Mouse (Mus musculus): ENCODE results near the gene Cacng2. TPM values are rescaled to one million over a fixed set of nuclear protein-coding genes. Genes with fewer than 3 reads are reported as not detected.
A peak's percentile ranks its signal among the peaks of the same experiment; 100 is the strongest.
"Not testable (repeated sequence)": the region's sequence is repeated elsewhere in the genome, so short reads cannot be mapped to it uniquely, and the experiment has no call there.

Gene Cacng2
- polyA plus RNA-seq, 1 experiment from 2014 or later = 2.4 TPM

GRCm38 (mm10) chr15:78026521-78026920 is 93.3 kb downstream of the Cacng2 start:
- Histone ChIP-seq H3K4me2 (replicated peaks; ENCODE audit: low read depth, low read length) (no peak overlapping the region), H3K27me3 (ENCODE audit: control insufficient read depth, insufficient read depth, low read length) (no peaks in the 10 kb centered on the region), H3K4me1 (replicated peaks; ENCODE audit: control insufficient read depth, insufficient read depth, low read length) (no peaks in the 10 kb centered on the region), H3K9me3 (ENCODE audit: control insufficient read depth, low read length) (no peaks in the 10 kb centered on the region), H3K36me3 (ENCODE audit: control insufficient read depth, insufficient read depth, low read length) (no peaks in the 10 kb centered on the region), H3K27ac (ENCODE audit: low read depth, low read length) (no peak overlapping the region), H3K9ac (ENCODE audit: low read depth, low read length) (no peak overlapping the region), H3K4me3 (ENCODE audit: low read depth, low read length) (no peak overlapping the region)
- no peak for ATAC-seq (ENCODE audit: low FRiP score)
- 88% methylated on average over 6 of the region's 6 CpGs for WGBS
- DNase-seq (ENCODE audit: low spot score) = no peak

- no peak for ATAC-seq (ENCODE audit: low FRiP score)
- Histone ChIP-seq H3K4me3 (ENCODE audit: low read depth, low read length) (no peak overlapping the region), H3K27me3 (ENCODE audit: control insufficient read depth, insufficient read depth, low read length) (no peaks in the 10 kb centered on the region), H3K9ac (ENCODE audit: low read depth, low read length) (no peak overlapping the region), H3K4me1 (replicated peaks; ENCODE audit: control insufficient read depth, insufficient read depth, low read length) (no peaks in the 10 kb centered on the region), H3K9me3 (ENCODE audit: control insufficient read depth, low read length) (no peaks in the 10 kb centered on the region), H3K4me2 (replicated peaks; ENCODE audit: low read depth, low read length) (no peak overlapping the region), H3K27ac (ENCODE audit: low read depth, low read length) (no peak overlapping the region), H3K36me3 (ENCODE audit: control insufficient read depth, insufficient read depth, low read length) (no peaks in the 10 kb centered on the region)
- 80% methylated on average over 4 of the region's 4 CpGs for WGBS
- no peak for DNase-seq (ENCODE audit: low spot score)
Observed at GRCm38 (mm10) chr15:78024211-78024610, 95.6 kb downstream of the Cacng2 start.

- no peaks in the 10 kb centered on the region for H3K9me3 ChIP-seq (ENCODE audit: control insufficient read depth, low read length)
- 92% methylated on average over 1 of the region's 1 CpGs for WGBS
- H3K27ac ChIP-seq (ENCODE audit: low read depth, low read length) = no peak overlapping the region
- no peak overlapping the region for H3K4me2 ChIP-seq (replicated peaks; ENCODE audit: low read depth, low read length)
- no peaks in the 10 kb centered on the region for H3K27me3 ChIP-seq (ENCODE audit: control insufficient read depth, insufficient read depth, low read length)
- ATAC-seq (ENCODE audit: low FRiP score) (no peak), DNase-seq (ENCODE audit: low spot score) (no peak)
- H3K4me3 ChIP-seq (ENCODE audit: low read depth, low read length) = no peak overlapping the region
- no peaks in the 10 kb centered on the region for H3K4me1 ChIP-seq (replicated peaks; ENCODE audit: control insufficient read depth, insufficient read depth, low read length)
- H3K9ac ChIP-seq (ENCODE audit: low read depth, low read length) = no peak overlapping the region
- no peaks in the 10 kb centered on the region for H3K36me3 ChIP-seq (ENCODE audit: control insufficient read depth, insufficient read depth, low read length)
Observed at GRCm38 (mm10) chr15:78014046-78014445, 105.8 kb downstream of the Cacng2 start.

- WGBS = 94% methylated on average over 8 of the region's 8 CpGs
- not testable (repeated sequence) for H3K27ac ChIP-seq (ENCODE audit: low read depth, low read length); H3K4me3 ChIP-seq (ENCODE audit: low read depth, low read length); H3K9me3 ChIP-seq (ENCODE audit: control insufficient read depth, low read length); H3K4me1 ChIP-seq (replicated peaks; ENCODE audit: control insufficient read depth, insufficient read depth, low read length); H3K4me2 ChIP-seq (replicated peaks; ENCODE audit: low read depth, low read length); DNase-seq (ENCODE audit: low spot score); H3K27me3 ChIP-seq (ENCODE audit: control insufficient read depth, insufficient read depth, low read length); H3K9ac ChIP-seq (ENCODE audit: low read depth, low read length); ATAC-seq (ENCODE audit: low FRiP score); H3K36me3 ChIP-seq (ENCODE audit: control insufficient read depth, insufficient read depth, low read length)
Observed at GRCm38 (mm10) chr15:78008206-78008605, 111.6 kb downstream of the Cacng2 start.

GRCm38 (mm10) chr15:78003929-78004328 is 115.9 kb downstream of the Cacng2 start:
- Histone ChIP-seq H3K9ac (ENCODE audit: low read depth, low read length) (no peak overlapping the region), H3K4me3 (ENCODE audit: low read depth, low read length) (no peak overlapping the region), H3K4me1 (replicated peaks; ENCODE audit: control insufficient read depth, insufficient read depth, low read length) (no peaks in the 10 kb centered on the region), H3K36me3 (ENCODE audit: control insufficient read depth, insufficient read depth, low read length) (no peaks in the 10 kb centered on the region), H3K27me3 (ENCODE audit: control insufficient read depth, insufficient read depth, low read length) (no peaks in the 10 kb centered on the region), H3K27ac (ENCODE audit: low read depth, low read length) (no peak overlapping the region), H3K9me3 (ENCODE audit: control insufficient read depth, low read length) (no peaks in the 10 kb centered on the region), H3K4me2 (replicated peaks; ENCODE audit: low read depth, low read length) (no peak overlapping the region)
- ATAC-seq (ENCODE audit: low FRiP score) = no peak
- WGBS = 56% methylated on average over 9 of the region's 9 CpGs
- DNase-seq (ENCODE audit: low spot score) = no peak

GRCm38 (mm10) chr15:78001400-78001799 is 118.4 kb downstream of the Cacng2 start:
- no peaks in the 10 kb centered on the region for H3K27me3 ChIP-seq (ENCODE audit: control insufficient read depth, insufficient read depth, low read length)
- no peaks in the 10 kb centered on the region for H3K36me3 ChIP-seq (ENCODE audit: control insufficient read depth, insufficient read depth, low read length)
- WGBS = 15% methylated on average over 5 of the region's 5 CpGs
- no peak for ATAC-seq (ENCODE audit: low FRiP score)
- no peak for DNase-seq (ENCODE audit: low spot score)
- H3K4me3 ChIP-seq (ENCODE audit: low read depth, low read length) = no peak overlapping the region
- no peak overlapping the region for H3K9ac ChIP-seq (ENCODE audit: low read depth, low read length)
- no peak overlapping the region for H3K27ac ChIP-seq (ENCODE audit: low read depth, low read length)
- no peaks in the 10 kb centered on the region for H3K4me1 ChIP-seq (replicated peaks; ENCODE audit: control insufficient read depth, insufficient read depth, low read length)
- H3K4me2 ChIP-seq (replicated peaks; ENCODE audit: low read depth, low read length) = no peak overlapping the region
- H3K9me3 ChIP-seq (ENCODE audit: control insufficient read depth, low read length) = no peaks in the 10 kb centered on the region

GRCm38 (mm10) chr15:77988541-77988940 is 131.3 kb downstream of the Cacng2 start:
- no peaks in the 10 kb centered on the region for H3K4me1 ChIP-seq (replicated peaks; ENCODE audit: control insufficient read depth, insufficient read depth, low read length)
- H3K36me3 ChIP-seq (ENCODE audit: control insufficient read depth, insufficient read depth, low read length) = no peaks in the 10 kb centered on the region
- H3K9me3 ChIP-seq (ENCODE audit: control insufficient read depth, low read length) = no peaks in the 10 kb centered on the region
- WGBS = 70% methylated on average over 5 of the region's 5 CpGs
- H3K4me3 ChIP-seq (ENCODE audit: low read depth, low read length) = no peak overlapping the region
- H3K27ac ChIP-seq (ENCODE audit: low read depth, low read length) = no peak overlapping the region
- no peak overlapping the region for H3K9ac ChIP-seq (ENCODE audit: low read depth, low read length)
- no peak overlapping the region for H3K4me2 ChIP-seq (replicated peaks; ENCODE audit: low read depth, low read length)
- H3K27me3 ChIP-seq (ENCODE audit: control insufficient read depth, insufficient read depth, low read length) = no peaks in the 10 kb centered on the region
- DNase-seq (ENCODE audit: low spot score) = no peak
- ATAC-seq (ENCODE audit: low FRiP score) = no peak

GRCm38 (mm10) chr15:77983391-77983790 is 136.4 kb downstream of the Cacng2 start:
- H3K36me3 ChIP-seq (ENCODE audit: control insufficient read depth, insufficient read depth, low read length) = no peaks in the 10 kb centered on the region
- H3K9ac ChIP-seq (ENCODE audit: low read depth, low read length) = no peak overlapping the region
- H3K4me3 ChIP-seq (ENCODE audit: low read depth, low read length) = no peak overlapping the region
- H3K4me1 ChIP-seq (replicated peaks; ENCODE audit: control insufficient read depth, insufficient read depth, low read length) = no peaks in the 10 kb centered on the region
- H3K9me3 ChIP-seq (ENCODE audit: control insufficient read depth, low read length) = no peaks in the 10 kb centered on the region
- WGBS = 43% methylated on average over 3 of the region's 3 CpGs
- ATAC-seq (ENCODE audit: low FRiP score) (no peak), DNase-seq (ENCODE audit: low spot score) (no peak)
- no peaks in the 10 kb centered on the region for H3K27me3 ChIP-seq (ENCODE audit: control insufficient read depth, insufficient read depth, low read length)
- no peak overlapping the region for H3K27ac ChIP-seq (ENCODE audit: low read depth, low read length)
- H3K4me2 ChIP-seq (replicated peaks; ENCODE audit: low read depth, low read length) = no peak overlapping the region

- 28% methylated on average over 18 of the region's 18 CpGs for WGBS
Observed at GRCm38 (mm10) chr15:77982195-77982939, 137.5 kb downstream of the Cacng2 start.

More at GRCm38 (mm10) chr15:77982195-77982939, 137.5 kb downstream of the Cacng2 start:
- no peak overlapping the region for H3K4me2 ChIP-seq (replicated peaks; ENCODE audit: low read depth, low read length)
- DNase-seq (ENCODE audit: low spot score) = peak; percentile 89
- H3K4me3 ChIP-seq (ENCODE audit: low read depth, low read length) = no peak overlapping the region
- H3K27ac ChIP-seq (ENCODE audit: low read depth, low read length) = no peak overlapping the region
- H3K9ac ChIP-seq (ENCODE audit: low read depth, low read length) = no peak overlapping the region
- no peaks in the 10 kb centered on the region for H3K27me3 ChIP-seq (ENCODE audit: control insufficient read depth, insufficient read depth, low read length)
- no peaks in the 10 kb centered on the region for H3K4me1 ChIP-seq (replicated peaks; ENCODE audit: control insufficient read depth, insufficient read depth, low read length)
- H3K9me3 ChIP-seq (ENCODE audit: control insufficient read depth, low read length) = no peaks in the 10 kb centered on the region
- H3K36me3 ChIP-seq (ENCODE audit: control insufficient read depth, insufficient read depth, low read length) = no peaks in the 10 kb centered on the region
- ATAC-seq (ENCODE audit: low FRiP score) = no peak
